Mouse (Mus musculus): ENCODE data around the gene Taar7a.

Taar7a gene

GRCm38 (mm10) chr10:23948026-23948425, 45.3 kb downstream of the Taar7a start:
- in situ Hi-C loops (cut with MboI, MseI) = no loop called here

- in situ Hi-C loops (cut with MboI, MseI) = no loop called here
Measured at GRCm38 (mm10) chr10:23942465-23942864, 50.8 kb downstream of the Taar7a start.
